9 mouse cellular contexts compared by ENCODE assay signal in the genomic region with DNA sequence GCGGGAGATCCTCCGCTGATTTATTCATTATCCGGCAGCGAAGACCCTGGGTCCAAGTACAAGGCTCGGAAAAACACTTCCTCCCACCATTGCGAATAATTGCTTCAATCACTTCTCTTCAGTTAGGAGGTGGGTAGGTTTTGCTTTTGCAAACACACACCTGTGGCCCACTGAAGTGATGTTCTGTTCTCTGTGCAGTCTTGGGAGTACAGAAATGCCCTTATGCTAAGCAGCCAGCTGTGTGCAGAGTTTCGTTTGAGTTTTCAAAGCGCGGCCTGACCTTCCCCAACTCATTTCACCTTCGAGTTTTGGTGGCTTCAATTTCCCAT. TPM values are rescaled to one million over a fixed set of nuclear protein-coding genes. Genes with fewer than 3 reads are reported as not detected.
A peak's percentile ranks its signal among the peaks of the same experiment; 100 is the strongest.
DNase-seq lines count a peak whose midpoint lies in the region; ATAC-seq and TF ChIP-seq lines count a peak whose summit lies in the region.
"Had no signal": no experiment of that assay in that cellular context is flagged by ENCODE, and none has a peak within 500 bp of the region (broad histone marks: within the 10 kb centered on the region; RNA-seq: fewer than 3 reads in every experiment).

No protein-coding gene starts in this region.

- intact Hi-C loops in heart, adult 2 months (cut with DNase I) = loop anchor here (2.0 kb wide), 3 partner anchors 22 to 72 kb away; partner anchors contain the start of gene Pex7

- peak overlapping the region; percentile 72 for H3K4me3 ChIP-seq in heart, adult 2 months
- H3K4me3 ChIP-seq in ES-Bruce4 (ENCODE audit: low read depth, low read length) = peak overlapping the region; percentile 86
- H3K4me3 ChIP-seq in forebrain, embryonic 15.5 days = peak overlapping the region; percentile 70
- peak overlapping the region; percentile 73 for H3K4me3 ChIP-seq in liver, embryonic 11.5 days (ENCODE audit: low read depth, low read length)
- H3K4me3 ChIP-seq in stomach, embryonic 14.5 days (ENCODE audit: low read depth, low read length) = peak overlapping the region; percentile 72

- H3K4me2 ChIP-seq in forebrain, embryonic 15.5 days (replicated peaks) = peak overlapping the region; percentile 98
- peak overlapping the region; percentile 99 for H3K4me2 ChIP-seq in liver, embryonic 11.5 days
- H3K4me2 ChIP-seq in stomach, embryonic 14.5 days (replicated peaks; ENCODE audit: low read depth, low read length) = peak overlapping the region; percentile 95

- 17% methylated on average over 10 of the region's 10 CpGs for WGBS in heart, adult 2 months
- WGBS in forebrain, embryonic 15.5 days = 6% methylated on average over 10 of the region's 10 CpGs
- WGBS in liver, embryonic 11.5 days = 7% methylated on average over 10 of the region's 10 CpGs
- 3% methylated on average over 10 of the region's 10 CpGs for WGBS in stomach, embryonic 14.5 days

- peaks cover 8% of the 10 kb centered on the region; the same call in 1 of the 2 replicates for H3K36me3 ChIP-seq in heart, adult 2 months (ENCODE audit: control insufficient read depth, insufficient read depth, low read length)
- H3K36me3 ChIP-seq in ES-Bruce4 (ENCODE audit: control insufficient read depth, insufficient read depth, low read length, poor library complexity, severe bottlenecking) = no peaks in the 10 kb centered on the region
- H3K36me3 ChIP-seq in forebrain, embryonic 15.5 days = no peaks in the 10 kb centered on the region
- H3K36me3 ChIP-seq in liver, embryonic 11.5 days (ENCODE audit: control insufficient read depth, insufficient read depth, low read length) = no peaks in the 10 kb centered on the region
- no peaks in the 10 kb centered on the region for H3K36me3 ChIP-seq in stomach, embryonic 14.5 days (ENCODE audit: control insufficient read depth, insufficient read depth, low read length)

- H3K27me3 ChIP-seq in heart, adult 2 months (ENCODE audit: control insufficient read depth, insufficient read depth, low read length) = no peaks in the 10 kb centered on the region
- peaks cover 3% of the 10 kb centered on the region for H3K27me3 ChIP-seq in ES-Bruce4 (ENCODE audit: control insufficient read depth, insufficient read depth, low read length, poor library complexity, severe bottlenecking)
- peaks cover 18% of the 10 kb centered on the region; the same call in 1 of the 2 replicates for H3K27me3 ChIP-seq in forebrain, embryonic 15.5 days
- peaks cover 7% of the 10 kb centered on the region; the same call in 1 of the 2 replicates for H3K27me3 ChIP-seq in liver, embryonic 11.5 days (replicated peaks; ENCODE audit: control insufficient read depth, insufficient read depth, low read length)
- no peaks in the 10 kb centered on the region for H3K27me3 ChIP-seq in stomach, embryonic 14.5 days (ENCODE audit: control insufficient read depth, insufficient read depth, low read length)
- H3K27me3 ChIP-seq: Patski had no signal

- TF ChIP-seq CTCF in heart, adult 2 months (IDR thresholded peaks at IDR 0.05) = no peak
- no peak for TF ChIP-seq CTCF in ES-Bruce4 (IDR thresholded peaks at IDR 0.05; ENCODE audit: low read depth, low read length)

- ATAC-seq in forebrain, embryonic 15.5 days (replicated peaks) = no peak
- no peak for ATAC-seq in liver, embryonic 11.5 days (replicated peaks; ENCODE audit: low FRiP score)
- ATAC-seq in stomach, embryonic 14.5 days (ENCODE audit: insufficient number of reproducible peaks, insufficient read depth, low FRiP score, low read depth) = no peak

- no peaks in the 10 kb centered on the region for H3K9me3 ChIP-seq in ES-Bruce4 (replicated peaks; ENCODE audit: control insufficient read depth, insufficient read depth, low read length, poor library complexity, severe bottlenecking)
- H3K9me3 ChIP-seq in forebrain, embryonic 15.5 days = no peaks in the 10 kb centered on the region
- no peaks in the 10 kb centered on the region for H3K9me3 ChIP-seq in liver, embryonic 11.5 days (ENCODE audit: control insufficient read depth, low read length)
- H3K9me3 ChIP-seq in stomach, embryonic 14.5 days (ENCODE audit: control insufficient read depth, low read depth, low read length) = no peaks in the 10 kb centered on the region

- TF ChIP-seq EP300 in heart, adult 2 months (IDR thresholded peaks at IDR 0.05; ENCODE audit: insufficient read depth, low read depth, low read length) = no peak
- no peak for TF ChIP-seq EP300 in ES-Bruce4 (IDR thresholded peaks at IDR 0.05; ENCODE audit: insufficient read depth, low read depth, low read length)

- 0 out of 2 replicates have a peak, but pooled peaks cover 2% of the 10 kb centered on the region for H3K79me2 ChIP-seq in heart, adult 2 months (replicated peaks; ENCODE audit: control insufficient read depth, insufficient read depth, low read length)

- peaks cover 21% of the 10 kb centered on the region for H3K4me1 ChIP-seq in heart, adult 2 months (ENCODE audit: control insufficient read depth, insufficient read depth, low read length)
- H3K4me1 ChIP-seq in ES-Bruce4 (ENCODE audit: control insufficient read depth, insufficient read depth, low read length) = no peaks in the 10 kb centered on the region
- H3K4me1 ChIP-seq in forebrain, embryonic 15.5 days = peaks cover 16% of the 10 kb centered on the region
- H3K4me1 ChIP-seq in liver, embryonic 11.5 days (replicated peaks; ENCODE audit: control insufficient read depth, insufficient read depth, low read length) = no peaks in the 10 kb centered on the region; the same call in 1 of the 2 replicates
- peaks cover 23% of the 10 kb centered on the region; the same call in 1 of the 2 replicates for H3K4me1 ChIP-seq in stomach, embryonic 14.5 days (ENCODE audit: control insufficient read depth, insufficient read depth, low read length)

- H3K27ac ChIP-seq in heart, adult 2 months = peak overlapping the region; percentile 91
- H3K27ac ChIP-seq in ES-Bruce4 (ENCODE audit: insufficient read depth, low read length) = no peak overlapping the region
- no peak overlapping the region for H3K27ac ChIP-seq in forebrain, embryonic 15.5 days (replicated peaks)
- no peak overlapping the region for H3K27ac ChIP-seq in liver, embryonic 11.5 days (ENCODE audit: low read depth, low read length)
- peak overlapping the region; percentile 10; the same call in 1 of the 2 replicates for H3K27ac ChIP-seq in stomach, embryonic 14.5 days (ENCODE audit: low read length)

- DNase-seq in heart, adult 2 months = no peak
- DNase-seq in heart, adult 11 months = no peak
- DNase-seq in liver, embryonic 11.5 days (ENCODE audit: low spot score) = no peak
- no peak for DNase-seq in cerebellum, postnatal 4 days (ENCODE audit: low spot score in 2 of 2)
- DNase-seq in cerebellum, postnatal 10 days = no peak

- no peak for TF ChIP-seq POLR2A in heart, adult 2 months (IDR thresholded peaks at IDR 0.05; ENCODE audit: insufficient read depth, low read depth, low read length)
- TF ChIP-seq POLR2A in ES-Bruce4 (IDR thresholded peaks at IDR 0.05; ENCODE audit: insufficient read depth, low read length) = no peak

- H3K9ac ChIP-seq in heart, adult 2 months (ENCODE audit: low read depth, low read length) = peak overlapping the region; percentile 99
- 0 out of 2 replicates have a peak overlapping the region, but pooled peaks have one; percentile 67 for H3K9ac ChIP-seq in ES-Bruce4 (ENCODE audit: low read depth, poor library complexity, severe bottlenecking)
- H3K9ac ChIP-seq in forebrain, embryonic 15.5 days (replicated peaks) = peak overlapping the region; percentile 64; the same call in 1 of the 2 replicates
- peak overlapping the region; percentile 72; the same call in 1 of the 2 replicates for H3K9ac ChIP-seq in liver, embryonic 11.5 days (ENCODE audit: low read depth, low read length)
- H3K9ac ChIP-seq in stomach, embryonic 14.5 days (replicated peaks; ENCODE audit: low read depth, low read length) = 0 out of 2 replicates have a peak overlapping the region, but pooled peaks have one; percentile 82

RNA-seq across cellular contexts. Expression of gene Map3k5, which starts 1.0 kb away (rescaled TPM):
- 10 to 100 TPM; 42.6 to 45.3 TPM for total RNA-seq in heart, adult 2 months (2021)
- polyA plus RNA-seq in heart, adult 2 months (2012; rRNA removed) = 7.6 and 11.9 TPM in 2 replicates
- 9.7 and 10.7 TPM in 2 replicates for polyA plus RNA-seq in ES-Bruce4 (2011; ENCODE audit: insufficient read depth, insufficient read length, low read depth, missing spikeins)
- 0.75 and 0.88 TPM in 2 replicates for polyA plus RNA-seq in forebrain, embryonic 15.5 days (2015; fragmentation: Nextera tagmentation; extraction: Ambion mirVana)
- polyA plus RNA-seq in liver, embryonic 11.5 days (2014; fragmentation: Nextera tagmentation; extraction: Ambion mirVana) = 1.2 and 1.8 TPM in 2 replicates
- 4.6 and 5.0 TPM in 2 replicates for polyA plus RNA-seq in stomach, embryonic 14.5 days (2014; fragmentation: Nextera tagmentation; extraction: Ambion mirVana)

RNA-seq across cellular contexts. Expression of gene Pex7, which starts 27.8 kb away (rescaled TPM):
- 10 to 100 TPM; 32.5 to 32.8 TPM for total RNA-seq in heart, adult 2 months (2021)
- polyA plus RNA-seq in heart, adult 2 months (2012; rRNA removed) = 37.6 and 59.0 TPM in 2 replicates
- 32.4 and 36.7 TPM in 2 replicates for polyA plus RNA-seq in ES-Bruce4 (2011; ENCODE audit: insufficient read depth, insufficient read length, low read depth, missing spikeins)
- 26.4 and 27.7 TPM in 2 replicates for polyA plus RNA-seq in forebrain, embryonic 15.5 days (2015; fragmentation: Nextera tagmentation; extraction: Ambion mirVana)
- polyA plus RNA-seq in liver, embryonic 11.5 days (2014; fragmentation: Nextera tagmentation; extraction: Ambion mirVana) = 40.8 and 43.8 TPM in 2 replicates
- 34.8 and 37.3 TPM in 2 replicates for polyA plus RNA-seq in stomach, embryonic 14.5 days (2014; fragmentation: Nextera tagmentation; extraction: Ambion mirVana)

Comparison
In these comparisons a context has a peak if more than half of its experiments do, and no peak if none do; other contexts are left out.
1. H3K27ac ChIP-seq: peak in heart, adult 2 months (single experiment) and stomach, embryonic 14.5 days (single experiment); none in ES-Bruce4 (single experiment), forebrain, embryonic 15.5 days (single experiment) and liver, embryonic 11.5 days (single experiment).
2. Peak in every context shown above with its lines, with median percentiles within 50 percentile points of each other: H3K4me3 ChIP-seq, H3K9ac ChIP-seq and H3K4me2 ChIP-seq.